Mouse (Mus musculus) adrenal gland, adult 18-20 months (tissue): ENCODE measurements around the gene Pnpo. TPM values are rescaled to one million over a fixed set of nuclear protein-coding genes. Genes with fewer than 3 reads are reported as not detected.

Experiments
- DNase-seq, 2 experiments: peaks; one replicate each; pipeline ENCODE4 v3.0.0; 2021 to 2022; ENCODE audit warnings: low spot score in 2 of 2
- total RNA-seq, 2 experiments: library from RNA; stranded (reverse); gene quantifications; 1 replicate in 1 of 2; 2 replicates in 1 of 2; pipeline ENCODE4 v1.2.3; 2021

The Pnpo gene
- total RNA-seq, 2 experiments from 2014 or later, result 28.4 to 36.6 TPM

DNA sequence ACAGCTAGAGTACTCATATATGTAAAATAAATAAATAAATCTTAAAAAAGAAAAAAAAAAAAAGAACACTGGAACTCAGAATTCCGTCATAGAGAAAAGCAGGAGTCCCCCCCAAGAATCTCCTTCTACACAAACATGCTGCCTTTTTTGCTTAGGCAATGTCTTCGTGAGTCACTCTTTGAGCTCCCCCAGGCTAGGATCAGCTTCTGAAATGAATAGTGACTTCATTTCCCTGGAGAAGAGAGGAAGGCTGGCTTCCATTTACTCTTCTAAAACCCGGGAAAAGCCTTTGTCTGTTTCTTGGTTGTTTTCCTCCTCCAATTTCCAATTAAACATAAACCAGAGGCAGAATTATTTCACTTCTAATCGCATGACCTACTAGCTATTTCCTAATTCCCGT lies 29.1 kb upstream of the Pnpo start:
- no peak for DNase-seq

DNA sequence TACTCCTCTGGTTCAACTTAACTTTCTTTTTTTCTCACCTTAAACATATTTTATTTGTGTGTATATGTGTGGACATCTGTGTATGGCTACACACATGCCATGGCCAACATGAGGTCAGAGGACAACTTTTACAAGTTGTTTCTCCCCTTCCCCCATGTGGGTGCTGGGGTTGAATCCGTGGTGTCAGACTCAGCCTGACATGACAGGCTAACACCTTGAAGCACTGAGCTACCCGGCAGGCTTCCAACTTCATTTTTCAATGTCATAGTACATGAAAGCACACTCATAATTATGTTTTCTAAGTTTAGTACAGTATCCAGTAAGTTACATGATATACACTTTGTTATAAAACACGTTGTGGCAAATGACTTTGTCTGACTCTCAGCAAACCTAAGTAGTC lies 26.6 kb upstream of the Pnpo start:
- no peak for DNase-seq

DNA sequence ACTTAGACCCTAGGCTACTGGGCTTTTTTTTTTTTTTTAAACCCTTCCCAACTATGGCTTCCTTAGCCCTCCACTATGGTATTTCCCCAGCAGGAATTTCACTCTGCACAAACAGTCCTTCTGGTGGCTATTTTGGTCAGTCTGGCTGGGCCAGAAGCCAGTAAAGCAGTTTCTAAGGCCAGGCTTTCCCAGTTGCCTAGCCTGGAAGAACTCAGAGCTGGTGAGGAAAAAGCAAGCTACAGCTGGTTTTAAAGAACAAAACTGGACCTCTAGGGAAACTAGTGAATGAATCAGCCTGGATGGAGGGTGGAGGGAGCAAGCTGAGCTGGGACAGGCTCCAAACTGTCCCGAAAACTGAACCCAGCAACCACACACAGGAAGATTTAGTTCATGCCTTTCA lies 26.0 kb upstream of the Pnpo start:
- DNase-seq, result no peak

DNA sequence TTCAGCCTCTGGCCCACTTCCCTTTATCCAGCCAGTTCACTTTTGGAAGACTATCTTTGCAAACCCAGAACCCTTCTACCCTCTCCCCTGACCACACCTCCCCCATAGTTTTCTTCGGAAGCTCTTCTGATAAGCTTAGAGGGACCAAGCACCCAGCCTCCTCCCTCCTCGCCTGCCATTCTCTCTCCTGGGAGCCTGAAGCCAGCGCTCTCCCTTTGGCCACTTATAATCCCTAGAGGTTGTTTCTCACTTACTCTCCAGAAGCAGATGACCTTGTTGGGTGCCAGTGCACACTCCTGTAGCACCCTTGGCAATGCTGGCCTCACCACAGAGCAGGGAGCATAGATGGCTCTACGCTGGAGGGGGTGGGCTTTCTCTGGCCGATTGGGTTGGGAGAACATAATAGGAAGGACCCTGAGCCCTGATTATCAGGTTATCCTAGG lies 25.5 kb upstream of the Pnpo start:
- no peak for DNase-seq

DNA sequence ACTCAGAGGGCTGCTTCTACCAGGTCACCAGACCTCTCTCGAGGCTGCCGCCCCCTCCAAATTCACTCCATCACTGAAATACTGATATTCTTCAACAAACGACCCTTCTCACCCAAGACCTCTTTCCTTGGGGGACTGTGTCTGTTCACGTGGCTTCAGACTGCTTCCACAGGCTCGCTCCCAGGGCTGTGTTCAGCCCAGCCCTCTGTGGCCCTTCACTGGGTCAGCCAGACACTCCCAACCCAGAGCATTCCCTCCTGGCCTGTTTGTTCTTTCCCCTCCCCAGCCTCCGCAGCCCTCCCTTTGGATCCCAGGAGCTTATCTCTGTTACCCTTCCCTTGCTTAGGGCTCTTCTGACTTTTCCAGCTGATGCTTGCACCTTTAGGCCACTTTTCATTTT lies 24.7 kb upstream of the Pnpo start:
- no peak for DNase-seq

DNA sequence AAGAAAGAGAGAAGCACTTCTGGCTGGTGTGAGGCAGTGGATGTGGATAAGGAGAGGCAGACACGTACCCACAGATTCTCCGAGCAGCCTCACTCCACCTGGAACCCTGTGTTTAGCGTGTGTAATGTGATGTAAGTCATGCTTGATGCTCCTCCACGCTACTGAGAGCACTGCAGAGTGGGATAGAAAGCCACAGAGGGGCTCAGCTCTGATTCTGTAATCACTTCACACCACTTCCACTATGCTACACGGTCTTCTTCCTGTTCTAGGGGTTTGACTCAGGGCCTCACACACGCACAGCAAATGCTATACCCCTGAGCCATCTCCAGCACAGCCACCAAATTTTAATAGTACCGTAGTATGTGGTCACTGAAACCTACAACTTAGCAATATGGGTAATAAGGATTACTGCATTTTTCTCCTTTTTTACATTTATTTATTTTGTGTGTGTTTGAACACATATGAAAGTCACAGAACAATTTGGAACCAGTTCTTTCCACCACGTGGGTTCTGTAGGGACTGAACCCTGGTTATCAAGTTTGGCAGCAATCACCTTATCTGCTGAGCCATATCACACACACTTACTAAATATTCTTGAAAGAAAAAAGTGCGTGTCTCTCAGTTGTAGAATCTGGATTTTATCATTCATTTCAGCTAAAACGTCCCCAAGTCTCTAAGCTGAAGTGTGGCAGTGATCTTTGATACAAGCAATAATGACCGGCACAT lies 23.9 kb upstream of the Pnpo start:
- no peak for DNase-seq

DNA sequence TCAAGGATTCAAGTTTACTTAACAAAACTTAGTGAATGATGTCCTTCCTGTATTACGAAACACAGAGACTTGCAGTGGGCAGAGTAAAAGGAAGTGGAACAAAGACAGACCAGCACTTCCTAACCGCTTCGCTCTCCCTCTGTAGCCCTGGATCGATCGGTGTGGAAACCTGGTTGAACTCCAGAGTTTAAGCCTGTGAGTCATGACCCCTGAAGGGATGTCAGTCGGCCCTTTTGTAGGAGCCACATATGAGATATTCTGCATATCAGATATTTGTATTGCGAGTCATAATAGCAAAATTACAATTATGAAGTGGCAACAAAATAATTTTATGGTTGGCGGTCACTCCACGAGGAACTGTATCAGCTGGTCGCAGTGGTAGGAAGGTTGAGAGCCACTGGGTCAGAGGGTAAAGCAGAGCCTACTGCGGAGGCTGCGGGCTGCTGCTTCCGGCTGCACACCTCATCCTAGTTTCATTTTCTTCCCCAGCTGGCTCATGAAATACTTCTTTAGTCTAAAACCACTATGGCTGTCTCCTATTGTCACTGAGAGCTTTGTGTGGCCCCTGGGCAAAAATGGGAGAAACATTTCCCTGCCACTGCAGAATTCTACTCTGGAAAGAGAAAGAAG lies 23.2 kb upstream of the Pnpo start:
- no peak for DNase-seq

DNA sequence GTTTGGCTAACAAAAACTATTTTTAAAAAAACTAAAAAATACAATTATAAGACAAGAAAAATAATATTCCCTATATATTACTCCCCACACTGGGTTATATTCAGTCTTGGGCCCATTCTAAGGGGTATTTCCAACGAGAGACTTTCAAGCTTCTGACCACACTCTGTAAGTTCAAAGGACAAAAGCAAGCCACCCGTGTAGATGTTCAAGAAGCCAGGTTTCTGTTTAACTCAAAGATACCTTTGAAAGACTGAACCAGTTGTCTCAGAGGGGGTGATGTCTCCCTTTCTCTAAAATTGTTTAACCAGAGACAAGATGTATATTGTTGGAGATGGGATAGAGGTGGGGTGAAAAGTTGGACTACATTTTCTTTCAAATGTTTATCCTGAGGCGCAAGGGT lies 22.4 kb upstream of the Pnpo start:
- DNase-seq, result no peak

DNA sequence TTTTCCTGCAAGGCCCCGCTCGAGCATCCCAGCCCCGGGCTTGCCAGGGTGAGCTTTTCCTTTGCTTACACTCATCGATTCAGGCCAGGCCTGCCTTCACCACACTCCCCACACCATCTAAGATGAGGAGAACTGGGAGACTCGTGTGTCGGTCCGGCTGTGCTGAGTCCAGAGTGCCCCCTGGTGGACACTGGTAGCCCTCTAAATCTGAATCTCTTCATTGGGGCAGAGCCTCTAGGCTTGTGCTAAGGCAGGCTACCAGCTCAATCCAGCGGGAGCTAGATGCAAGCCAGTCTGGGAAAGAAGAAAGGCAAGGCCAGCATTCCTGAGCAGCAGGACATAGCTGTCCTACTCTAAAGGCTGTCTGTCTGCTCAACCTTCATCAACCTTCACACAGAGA lies 19.8 kb upstream of the Pnpo start:
- peak; percentile 87 to 91 for DNase-seq

DNA sequence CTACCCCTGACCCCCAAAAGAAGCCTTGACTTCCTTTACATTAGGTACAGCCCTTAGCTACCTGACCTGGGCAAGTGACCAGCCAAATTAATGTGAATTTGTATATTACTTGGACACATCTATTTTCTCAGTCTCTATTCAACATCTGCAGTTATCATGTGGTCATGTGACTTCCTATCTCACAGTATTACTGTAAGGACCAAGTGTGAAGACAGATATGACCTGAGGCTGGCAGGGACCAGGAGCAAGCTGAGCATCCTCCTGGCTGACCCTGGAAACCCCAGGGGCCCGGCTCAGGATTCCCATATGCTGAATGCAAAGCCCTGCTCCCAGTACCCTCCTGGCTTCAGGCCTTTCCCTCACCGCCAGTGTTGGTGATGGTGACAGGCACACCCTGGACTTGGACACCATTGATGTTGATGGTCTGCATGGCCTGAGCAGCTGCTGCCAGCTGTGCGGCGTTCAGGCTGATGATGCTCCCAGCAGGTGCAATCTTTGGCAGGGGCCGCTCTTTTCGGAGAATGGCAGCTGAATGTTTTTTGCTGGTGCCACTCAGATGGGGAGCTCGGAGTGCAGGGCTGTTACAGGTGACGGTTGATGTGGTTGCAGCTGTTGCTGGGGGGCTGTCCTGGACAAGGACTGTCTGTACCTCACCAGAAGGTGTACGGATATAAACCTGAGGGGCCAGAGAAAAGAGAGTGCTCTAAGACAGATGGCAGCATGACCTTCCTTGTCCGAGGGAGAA lies 13.4 kb upstream of the Pnpo start:
- no peak for DNase-seq

DNA sequence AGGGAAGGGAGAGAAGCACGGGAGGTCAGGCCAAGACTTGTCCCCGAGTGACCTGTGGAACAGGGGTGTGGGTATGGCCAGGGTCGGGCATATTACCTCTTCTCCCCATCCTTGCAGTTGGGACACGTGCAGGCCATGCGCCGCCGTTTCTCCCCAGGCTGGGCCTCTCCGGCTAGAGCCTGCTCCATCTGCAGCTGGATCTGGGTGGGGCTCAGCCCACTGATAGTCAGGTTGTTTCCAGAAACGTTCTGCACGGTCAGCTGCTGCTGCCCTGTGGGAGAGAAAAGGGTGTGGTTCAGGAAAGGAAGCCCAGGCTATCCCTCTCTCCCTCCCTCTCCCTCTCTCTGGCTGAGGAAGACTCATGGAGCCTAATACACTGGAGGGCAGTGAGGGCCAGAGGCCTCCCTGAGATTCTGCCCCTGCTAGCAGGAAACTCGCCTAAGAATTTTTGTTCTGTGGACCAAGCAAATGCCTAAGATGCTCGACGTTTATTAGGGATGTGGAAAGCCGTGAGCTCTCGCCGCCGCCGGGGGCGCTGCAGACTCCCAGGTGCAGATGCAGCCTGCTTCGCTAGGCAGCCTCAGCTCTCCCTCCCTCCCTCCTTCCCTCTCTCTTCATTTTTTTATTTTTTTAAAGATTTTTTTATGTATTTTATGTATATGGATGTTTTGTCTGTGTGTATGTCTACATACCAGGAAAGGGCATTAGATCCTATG lies 12.4 kb upstream of the Pnpo start:
- no peak for DNase-seq

DNA sequence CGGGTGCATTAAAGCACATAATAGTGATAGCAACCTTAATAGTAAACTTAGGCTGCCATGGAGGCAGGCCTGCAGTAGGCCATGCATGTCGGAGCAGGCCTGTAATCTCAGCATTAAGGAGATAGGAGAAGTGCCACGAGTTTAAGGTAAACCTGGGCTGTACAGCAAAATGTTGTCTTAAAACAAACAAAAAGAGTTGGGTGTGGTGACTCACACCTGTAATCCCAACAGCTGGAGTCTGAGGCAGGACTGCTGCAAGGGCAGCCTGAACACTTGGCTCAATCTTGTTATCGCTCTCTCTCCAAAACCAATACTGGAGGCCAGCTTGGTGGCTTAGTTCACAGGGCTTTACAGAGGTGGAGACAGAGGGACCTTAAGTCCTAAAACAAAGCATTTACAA lies 11.3 kb upstream of the Pnpo start:
- DNase-seq, result no peak

DNA sequence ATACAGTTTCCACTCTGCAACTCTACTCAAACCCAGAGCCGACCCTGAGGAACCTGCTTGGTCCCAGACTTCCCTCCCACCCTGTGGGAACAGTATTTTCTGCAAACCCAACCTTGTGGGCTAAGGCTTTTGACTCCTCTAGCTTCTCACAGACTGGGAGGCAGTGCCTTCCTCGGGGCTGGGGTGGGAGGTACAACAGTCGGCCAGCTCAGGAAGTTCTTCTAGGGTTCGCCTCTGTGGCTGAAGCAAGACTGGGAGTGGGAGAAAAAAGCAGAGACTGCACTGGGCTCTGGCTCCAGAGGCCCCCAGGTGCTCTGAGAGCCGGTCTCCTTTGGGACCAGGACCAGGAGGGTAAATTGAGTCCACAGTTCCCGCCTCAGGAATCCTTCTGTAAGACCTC lies 9.1 kb upstream of the Pnpo start:
- DNase-seq, result no peak

DNA sequence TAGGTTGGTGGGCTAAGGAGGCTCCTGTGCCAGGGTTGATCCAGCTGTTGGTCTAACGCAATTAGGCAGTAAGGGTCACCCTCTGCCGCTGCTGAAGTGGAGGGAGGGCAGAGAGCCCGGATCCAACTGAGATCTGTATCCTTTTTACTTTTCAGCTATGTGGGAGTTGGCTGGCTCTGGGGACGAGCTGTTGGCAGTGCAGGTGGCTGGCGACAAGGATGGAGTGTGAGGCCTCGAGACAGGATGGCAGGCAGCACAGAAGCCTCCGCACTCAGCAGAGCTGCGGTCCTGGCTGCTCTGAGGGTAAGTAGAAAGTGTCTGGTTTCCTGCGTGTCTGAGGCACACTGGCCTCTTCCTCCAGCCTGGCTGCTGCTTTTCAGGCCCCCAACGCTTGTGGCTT lies 8.6 kb upstream of the Pnpo start:
- no peak for DNase-seq

DNA sequence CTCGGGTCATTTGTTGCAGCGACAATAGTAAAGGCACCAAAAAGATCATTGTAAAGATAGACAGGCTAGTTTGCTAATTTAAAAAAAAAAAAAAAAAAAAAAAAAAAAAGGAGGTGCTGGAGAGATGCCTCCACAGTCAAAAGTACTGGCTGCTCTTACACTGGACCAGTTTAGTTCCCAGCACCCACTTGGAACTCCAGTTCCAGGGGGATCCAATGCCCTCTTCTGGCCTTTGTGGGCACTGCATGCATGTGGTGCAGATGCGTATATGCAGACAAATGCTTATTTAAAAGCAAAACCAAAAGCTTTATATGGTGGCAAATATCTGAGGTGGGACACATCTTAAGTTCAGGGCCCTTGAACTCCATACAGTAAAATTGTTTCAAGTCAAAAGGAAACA lies 7.0 kb upstream of the Pnpo start:
- DNase-seq, result no peak

DNA sequence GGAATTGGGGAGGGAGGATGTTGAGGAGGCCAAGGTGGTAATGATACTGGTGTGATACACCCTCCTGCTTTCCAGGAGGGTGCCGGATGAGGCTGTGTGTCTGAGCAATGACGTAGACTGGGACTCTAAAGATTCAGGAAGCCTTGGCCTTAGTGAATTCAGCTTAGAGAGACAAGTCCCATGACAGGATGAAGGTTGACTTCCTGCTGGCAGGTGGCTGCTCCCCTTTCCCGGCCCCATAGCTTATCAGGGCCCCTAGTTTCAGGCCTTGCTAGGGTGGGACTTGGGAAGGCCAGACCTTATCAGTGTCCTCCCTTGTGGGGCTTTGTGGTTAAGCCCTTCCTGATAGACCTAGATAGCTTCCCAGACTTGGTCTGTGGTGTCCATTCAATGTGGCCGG lies 4.1 kb upstream of the Pnpo start:
- no peak for DNase-seq

DNA sequence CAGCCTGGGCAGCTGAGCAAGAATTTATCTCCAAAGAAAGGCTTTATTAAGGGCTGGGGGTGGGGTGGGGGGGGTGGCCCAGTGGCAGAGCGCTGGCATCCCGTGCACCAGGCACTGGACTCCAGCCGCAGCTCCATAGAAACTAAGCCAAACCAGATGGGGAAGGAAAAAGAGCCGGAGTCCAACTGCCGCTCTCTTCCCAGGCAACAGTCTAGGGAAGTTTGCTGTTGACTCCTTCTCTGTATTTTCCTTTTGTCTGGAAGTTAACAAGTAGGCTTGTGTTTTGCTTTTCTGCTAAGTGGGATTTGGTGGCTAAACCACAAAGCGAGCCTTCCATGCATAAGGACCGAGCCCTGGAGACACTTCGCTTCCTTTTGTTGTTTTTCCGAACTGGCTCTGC lies 2.7 kb upstream of the Pnpo start:
- DNase-seq, result no peak

DNA sequence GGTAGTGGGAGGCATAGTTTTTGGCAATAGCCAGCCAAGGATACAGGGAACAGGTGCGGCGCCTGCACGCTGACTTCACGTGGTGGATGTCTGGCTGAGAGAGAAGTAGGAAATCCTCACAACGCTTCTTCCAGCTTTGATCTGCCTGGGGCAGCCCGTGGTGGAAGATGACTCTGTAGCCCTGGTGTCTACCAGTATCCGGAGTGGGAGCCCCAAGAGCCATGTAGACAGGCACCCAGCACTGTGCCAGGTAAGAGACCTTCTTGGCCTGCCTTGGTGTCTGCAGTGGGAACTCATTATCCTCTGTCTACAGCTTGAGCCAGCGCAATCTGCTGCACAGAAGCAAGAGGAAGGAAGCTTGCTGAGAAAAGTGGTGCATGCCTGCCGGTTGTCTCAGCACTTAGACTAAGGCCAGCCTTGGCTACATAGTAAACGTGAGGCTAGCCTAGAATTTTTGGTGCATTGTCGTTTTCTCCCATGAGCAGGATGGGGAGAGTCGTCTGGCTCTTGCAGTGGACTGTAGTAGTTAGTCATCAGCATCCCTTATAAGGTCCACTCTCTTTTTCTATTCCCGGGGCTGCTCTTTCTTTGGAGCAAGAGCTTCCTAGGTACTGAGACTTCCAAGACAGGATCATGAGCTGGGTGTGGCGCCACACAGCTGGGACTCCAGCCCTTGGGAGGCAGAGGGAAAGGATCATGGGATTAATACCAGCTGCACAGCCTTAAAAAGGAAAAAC lies 1.2 kb upstream of the Pnpo start:
- DNase-seq, result no peak

DNA sequence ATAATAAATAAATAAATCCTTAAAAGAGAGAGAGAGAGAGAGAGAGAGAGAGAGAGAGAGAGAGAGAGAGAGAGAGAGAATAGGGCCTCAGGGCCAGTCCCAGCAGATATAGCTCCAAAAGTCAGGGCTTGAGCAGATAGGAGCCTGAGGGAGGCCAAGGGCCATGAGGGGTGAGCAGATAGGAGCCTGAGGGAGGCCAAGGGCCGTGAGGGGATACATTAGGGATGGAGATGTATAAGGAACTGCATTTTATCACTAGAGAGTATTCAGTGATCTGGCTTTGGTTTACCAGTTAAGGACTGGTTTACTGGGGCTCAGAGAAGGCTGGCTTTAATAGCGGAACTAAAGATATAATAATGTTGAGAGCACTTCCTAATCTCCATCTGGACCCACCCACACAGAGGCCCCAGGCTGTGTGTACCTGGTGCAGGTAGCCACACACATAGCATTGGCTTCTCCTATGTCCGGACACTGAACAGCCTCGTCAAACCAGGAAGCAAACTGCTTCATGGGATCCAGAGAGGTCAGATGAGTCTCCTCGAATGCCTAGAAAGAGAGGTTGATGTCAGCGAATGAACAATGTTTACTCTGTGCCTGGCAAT lies 1.7 kb downstream of the Pnpo start:
- DNase-seq, result no peak

DNA sequence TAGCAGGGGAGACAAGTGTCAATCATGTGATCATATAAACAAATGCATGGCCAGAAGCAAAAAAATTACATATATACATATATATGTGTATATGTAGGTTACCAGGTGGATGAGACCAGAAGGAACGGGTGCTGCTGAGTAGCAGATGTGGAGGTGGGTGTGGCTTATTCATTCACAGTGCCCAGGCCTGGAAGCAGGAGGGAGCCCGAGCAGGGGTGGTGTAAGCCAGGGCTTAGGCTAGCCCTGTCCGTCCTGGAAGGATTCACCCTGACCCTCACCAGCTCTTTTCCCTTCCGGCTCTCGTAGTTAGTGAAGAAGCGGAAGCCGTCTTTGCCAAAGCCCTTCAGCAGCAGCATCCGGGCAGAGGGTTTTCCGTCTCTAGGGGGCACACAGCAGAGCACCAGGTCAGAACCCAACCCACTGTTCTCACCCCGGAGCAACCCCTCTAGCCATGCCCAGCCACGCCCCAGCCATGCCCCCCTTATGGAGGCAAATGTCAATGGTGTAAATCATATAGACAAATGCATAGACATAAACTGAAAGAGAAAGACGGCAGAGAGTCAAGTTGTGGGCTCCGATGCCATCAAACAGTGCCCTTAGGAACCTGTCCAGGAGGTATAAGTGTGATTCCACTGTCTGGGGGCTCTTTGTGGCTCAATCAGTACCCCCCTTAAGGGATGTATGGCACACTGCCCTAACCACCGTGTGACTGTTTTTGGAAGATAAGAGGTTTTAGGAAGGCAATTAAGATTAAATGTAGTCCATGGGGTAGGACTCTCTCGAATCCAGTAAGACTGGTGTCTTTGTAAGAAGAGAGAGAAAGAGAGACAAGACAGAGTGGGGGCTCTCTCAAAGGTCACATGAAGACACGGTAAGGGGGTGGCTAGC lies 3.0 kb downstream of the Pnpo start:
- no peak for DNase-seq
